In the genomic region with DNA sequence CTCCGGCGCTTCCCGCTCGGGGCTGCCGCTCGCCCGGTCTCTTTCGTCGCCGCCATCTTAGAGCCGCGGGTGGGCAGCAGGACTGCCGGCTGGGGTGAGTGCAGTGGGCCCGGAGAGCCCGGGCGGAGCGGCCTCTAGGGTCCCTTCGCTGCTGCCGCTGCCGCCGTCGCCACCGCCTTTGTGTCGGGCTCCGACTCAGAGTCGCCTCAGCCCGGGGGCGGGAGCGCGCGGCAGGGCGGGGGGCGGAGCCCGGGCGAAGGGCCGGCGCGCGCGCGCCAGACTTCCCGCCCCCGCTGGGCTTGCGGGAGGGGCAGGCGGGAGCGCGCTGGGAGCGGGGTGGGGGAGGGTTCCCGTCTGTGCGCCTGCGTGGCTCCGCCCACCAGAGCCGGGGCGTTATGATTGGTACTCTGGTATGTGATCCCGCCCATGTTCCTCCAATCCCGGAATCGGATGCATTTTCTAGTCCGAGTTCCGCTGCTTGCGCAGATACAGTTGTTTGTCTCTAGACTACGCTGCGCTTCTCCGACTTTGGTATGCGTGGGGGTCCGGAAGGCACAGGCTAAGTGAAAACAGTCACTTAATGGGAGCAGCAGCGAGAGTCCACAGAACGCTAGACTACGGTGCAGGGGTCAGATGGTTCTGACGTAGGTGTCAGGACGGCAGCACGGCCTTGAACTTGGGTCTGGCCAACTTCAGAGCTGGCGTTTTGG, we compare ENCODE assay signal across 1 mouse cellular context.
TF ChIP-seq lines count a peak whose summit lies in the region.

No protein-coding gene starts in this region.

TF ChIP-seq in C2C12, 6 proteins besides CTCF, POLR2A, EP300 and RAD21:
- peak; percentile 32 for TF ChIP-seq MAX (IDR thresholded peaks at IDR 0.05)
- no peak for TF ChIP-seq FOSL1 (IDR thresholded peaks at IDR 0.05; ENCODE audit: insufficient read depth, low read length, poor library complexity, severe bottlenecking)
